Mouse (Mus musculus) embryonic fibroblast, embryonic 13.5 days (primary cell): Measurements from ENCODE around the gene Fra10ac1.

ENCODE experiments used
- CTCF ChIP-seq: IDR thresholded peaks from 2 replicates; pipeline ENCODE4 v1.5.1; 2011; ENCODE audit warnings: mild to moderate bottlenecking, control low read depth, low read length, moderate library complexity, borderline replicate concordance; ENCODE audit not compliant: insufficient read depth
- POLR2A ChIP-seq: IDR thresholded peaks from 2 replicates; pipeline ENCODE4 v1.6.1; 2011; ENCODE audit warnings: low read depth, mild to moderate bottlenecking, control low read depth, low read length, moderate library complexity

DNA sequence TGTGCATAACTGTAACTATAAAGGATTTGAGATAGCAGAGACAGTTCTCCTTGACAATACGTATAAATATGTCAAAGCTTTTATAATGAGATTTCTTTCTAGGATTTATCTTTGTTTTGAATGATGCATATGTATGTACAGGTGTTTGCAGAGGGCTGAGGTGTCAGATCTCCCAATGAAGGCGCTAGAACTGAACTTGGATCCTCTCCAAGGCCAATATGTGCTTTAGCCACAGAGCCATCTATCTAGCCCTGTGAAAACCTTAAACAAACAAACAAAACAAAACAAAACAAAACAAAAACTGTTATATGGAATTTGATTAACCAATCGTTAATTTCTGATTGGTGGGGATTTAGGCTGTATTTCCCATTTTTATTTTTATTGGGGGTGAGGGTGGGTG lies 33.4 kb downstream of the Fra10ac1 start:
- TF ChIP-seq CTCF (no peak), POLR2A (no peak)
